Mouse (Mus musculus) cerebellum, adult 11-12 months (tissue): Measurements from ENCODE around the gene Fam234b.
A peak's percentile ranks its signal among the peaks of the same experiment; 100 is the strongest.

ENCODE experiments used
- DNase-seq: peaks from one replicate; pipeline ENCODE4 v3.0.0; 2022

Gene Fam234b

GRCm38 (mm10) chr6:135232443-135233182 lies 34.8 kb downstream of the Fam234b start:
- no peak for DNase-seq

GRCm38 (mm10) chr6:135235742-135236141 lies 38.0 kb downstream of the Fam234b start:
- no peak for DNase-seq

GRCm38 (mm10) chr6:135236576-135236975 lies 38.8 kb downstream of the Fam234b start:
- no peak for DNase-seq

- no peak for DNase-seq
Observed at GRCm38 (mm10) chr6:135237326-135237725, 39.5 kb downstream of the Fam234b start.

GRCm38 (mm10) chr6:135238211-135238610 lies 40.4 kb downstream of the Fam234b start:
- DNase-seq = no peak

GRCm38 (mm10) chr6:135240361-135240760 lies 42.6 kb downstream of the Fam234b start:
- DNase-seq = no peak

- no peak for DNase-seq
Observed at GRCm38 (mm10) chr6:135245586-135245985, 47.8 kb downstream of the Fam234b start.

GRCm38 (mm10) chr6:135247861-135248260 lies 50.1 kb downstream of the Fam234b start:
- DNase-seq = no peak

- DNase-seq = peak; percentile 10
Observed at GRCm38 (mm10) chr6:135249846-135250531, 52.2 kb downstream of the Fam234b start.

- no peak for DNase-seq
Observed at GRCm38 (mm10) chr6:135250926-135251699, 53.3 kb downstream of the Fam234b start.

- no peak for DNase-seq
Observed at GRCm38 (mm10) chr6:135251849-135252727, 54.3 kb downstream of the Fam234b start.

GRCm38 (mm10) chr6:135252728-135253077 lies 54.9 kb downstream of the Fam234b start:
- DNase-seq = no peak

GRCm38 (mm10) chr6:135254153-135254552 lies 56.4 kb downstream of the Fam234b start, which contains the start of gene Gsg1:
Gene Gsg1 (minus strand): TSS chr6:135254351.
- no peak for DNase-seq

- DNase-seq = no peak
Observed at GRCm38 (mm10) chr6:135260435-135260834, 62.7 kb downstream of the Fam234b start.

GRCm38 (mm10) chr6:135261124-135261523 lies 63.3 kb downstream of the Fam234b start:
- DNase-seq = no peak

- DNase-seq = no peak
Observed at GRCm38 (mm10) chr6:135262565-135262964, 64.8 kb downstream of the Fam234b start.

GRCm38 (mm10) chr6:135264136-135264535 lies 66.4 kb downstream of the Fam234b start:
- DNase-seq = no peak

- no peak for DNase-seq
Observed at GRCm38 (mm10) chr6:135266056-135266455, 68.3 kb downstream of the Fam234b start.

- DNase-seq = no peak
Observed at GRCm38 (mm10) chr6:135267221-135267620, 69.4 kb downstream of the Fam234b start.

GRCm38 (mm10) chr6:135268392-135268791 lies 70.6 kb downstream of the Fam234b start:
- no peak for DNase-seq

GRCm38 (mm10) chr6:135269626-135270025 lies 71.8 kb downstream of the Fam234b start:
- no peak for DNase-seq

GRCm38 (mm10) chr6:135271761-135272160 lies 74.0 kb downstream of the Fam234b start:
- no peak for DNase-seq

GRCm38 (mm10) chr6:135273066-135273465 lies 75.3 kb downstream of the Fam234b start:
- DNase-seq = no peak
